Mouse (Mus musculus) cerebellum, adult 2 months (tissue): ENCODE data around the gene Igsf21. TPM values are rescaled to one million over a fixed set of nuclear protein-coding genes. Genes with fewer than 3 reads are reported as not detected.

ENCODE experiments used
- DNase-seq, 2 experiments: peaks; one replicate each; pipeline ENCODE4 v3.0.0; 2021
- H3K27ac ChIP-seq: fragments of 200-500 bp; 2 replicates; pipeline ENCODE4 v1.5.1; 2012; ENCODE audit warnings: low read length, control low read depth, inconsistent platforms; ENCODE audit not compliant: insufficient read depth
- H3K27me3 ChIP-seq: fragments of 200-500 bp; 2 replicates; pipeline ENCODE4 v1.6.1; 2012; ENCODE audit warnings: inconsistent platforms, mild to moderate bottlenecking, low read length, moderate library complexity; ENCODE audit not compliant: control insufficient read depth, insufficient read depth
- H3K4me1 ChIP-seq: fragments of 200-500 bp; 2 replicates; pipeline ENCODE4 v1.6.1; 2011; ENCODE audit warnings: low read length; ENCODE audit not compliant: control insufficient read depth, insufficient read depth
- H3K4me3 ChIP-seq: fragments of 200-500 bp; replicated peaks from 2 replicates; pipeline ENCODE3; 2011; ENCODE audit warnings: mild to moderate bottlenecking, low read depth, low read length, control low read depth; ENCODE audit not compliant: insufficient read depth
- CTCF ChIP-seq: fragments of 200-500 bp; IDR thresholded peaks from 2 replicates; pipeline ENCODE4 v1.5.1; 2011; ENCODE audit warnings: low read depth, mild to moderate bottlenecking, control low read depth, low read length, moderate library complexity, borderline replicate concordance; ENCODE audit not compliant: insufficient read depth
- POLR2A ChIP-seq: fragments of 200-500 bp; IDR thresholded peaks from 2 replicates; pipeline ENCODE4 v1.6.1; 2011; ENCODE audit warnings: low read length, control low read depth, borderline replicate concordance; ENCODE audit not compliant: insufficient read depth
- WGBS: fragments of 180-500 bp; shearing (Covaris S2); methylation state at CpG from one replicate; pipeline ENCODE4 v1.1.7; 2018; 5-methylcytosine and 5-hydroxymethylcytosine counted together
- polyA plus RNA-seq: library from polyadenylated mRNA; depleted of rRNA; stranded (reverse); fragments of >200 nt; gene quantifications from 2 replicates; pipeline ENCODE4 v1.2.3, GENCODE M21; 2012

Igsf21 gene
- polyA plus RNA-seq, 1 experiment: 55.2 TPM

DNA sequence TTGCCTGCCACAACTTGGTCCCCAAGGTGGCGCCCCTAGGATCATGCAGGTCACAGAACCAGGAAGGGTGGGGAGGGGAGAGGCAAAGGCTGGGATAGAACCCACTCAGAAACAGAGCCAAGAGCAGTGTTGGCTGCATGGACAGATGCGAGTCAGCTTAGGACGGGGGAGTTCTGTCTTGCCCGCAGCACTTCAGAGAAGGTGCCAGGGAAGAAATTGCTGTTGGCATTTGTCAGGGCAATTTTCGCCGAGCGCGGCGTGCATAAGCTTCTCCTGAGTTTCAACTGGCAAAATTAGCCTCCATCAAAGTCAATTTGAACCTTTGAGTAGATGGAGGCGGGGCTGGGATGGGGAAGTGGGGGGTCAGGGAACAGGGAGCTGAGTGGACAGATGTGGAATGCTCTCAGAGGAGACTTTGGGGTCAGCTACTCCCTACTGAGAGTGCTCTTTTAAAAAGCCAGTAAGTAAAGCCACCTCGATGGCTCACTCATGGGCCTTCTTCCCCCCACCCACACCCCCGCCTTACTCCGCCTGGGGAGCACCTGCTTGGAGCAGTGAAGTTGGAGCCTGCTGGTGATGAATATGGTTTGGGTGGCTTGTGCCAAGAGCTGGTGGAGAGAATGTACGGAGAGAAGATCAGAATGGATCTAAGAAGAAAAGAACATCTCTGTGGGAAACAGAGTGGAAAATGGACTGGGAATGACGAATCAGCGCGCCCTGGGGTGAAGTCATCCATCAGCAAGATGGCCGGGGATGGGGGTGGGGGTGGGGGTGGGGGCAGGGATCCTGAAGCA, 12.0 kb downstream of the Igsf21 start:
- peak in 1 of 2 experiments; percentile 66 for DNase-seq
- H3K4me3 ChIP-seq: no peak overlapping the region
- TF ChIP-seq CTCF (no peak), POLR2A (no peak)
- no peak overlapping the region for H3K27ac ChIP-seq
- H3K4me1 ChIP-seq: peaks cover 52% of the 10 kb centered on the region
- no peaks in the 10 kb centered on the region for H3K27me3 ChIP-seq
- 35% methylated on average over 18 of the region's 18 CpGs for WGBS

- Histone ChIP-seq H3K27ac (no peak overlapping the region), H3K4me3 (no peak overlapping the region), H3K27me3 (no peaks in the 10 kb centered on the region), H3K4me1 (peaks cover 65% of the 10 kb centered on the region)
- TF ChIP-seq POLR2A (no peak), CTCF (no peak)
- WGBS: 91% methylated on average over 5 of the region's 7 CpGs
- DNase-seq: no peak
These were observed 18.7 kb downstream of the Igsf21 start for GRCm38 (mm10) chr4:140227837-140228236.

DNA sequence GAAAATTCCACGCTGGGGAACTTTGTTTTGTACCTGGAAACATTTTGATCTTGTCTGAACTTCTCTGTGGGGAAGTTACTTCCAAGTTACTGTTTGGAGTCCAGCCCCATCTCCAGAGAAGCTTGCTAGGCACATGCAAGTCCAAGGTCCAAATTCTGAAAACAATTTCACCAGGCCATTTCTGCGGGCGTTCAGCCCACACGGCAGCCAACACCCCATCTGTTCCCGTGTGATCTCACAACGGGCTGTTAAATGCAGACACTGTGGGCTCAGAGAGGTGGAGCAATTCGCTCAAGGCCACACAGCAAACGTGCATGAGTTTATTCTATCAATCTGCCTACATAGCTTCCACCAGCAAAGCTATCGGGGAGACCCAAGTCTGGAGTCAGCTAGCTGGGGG, 21.4 kb downstream of the Igsf21 start:
- Histone ChIP-seq H3K4me3 (no peak overlapping the region), H3K27me3 (no peaks in the 10 kb centered on the region), H3K4me1 (peaks cover 77% of the 10 kb centered on the region), H3K27ac (no peak overlapping the region)
- peak; percentile 68 to 79 for DNase-seq
- 23% methylated on average over 9 of the region's 9 CpGs for WGBS
- TF ChIP-seq CTCF: no peak
- TF ChIP-seq POLR2A: no peak

GRCm38 (mm10) chr4:140224451-140224850, 22.1 kb downstream of the Igsf21 start:
- no peak overlapping the region for H3K27ac ChIP-seq
- TF ChIP-seq CTCF (no peak), POLR2A (no peak)
- H3K4me3 ChIP-seq: no peak overlapping the region
- 66% methylated on average over 7 of the region's 7 CpGs for WGBS
- DNase-seq: no peak
- no peaks in the 10 kb centered on the region for H3K27me3 ChIP-seq
- H3K4me1 ChIP-seq: peaks cover 82% of the 10 kb centered on the region

DNA sequence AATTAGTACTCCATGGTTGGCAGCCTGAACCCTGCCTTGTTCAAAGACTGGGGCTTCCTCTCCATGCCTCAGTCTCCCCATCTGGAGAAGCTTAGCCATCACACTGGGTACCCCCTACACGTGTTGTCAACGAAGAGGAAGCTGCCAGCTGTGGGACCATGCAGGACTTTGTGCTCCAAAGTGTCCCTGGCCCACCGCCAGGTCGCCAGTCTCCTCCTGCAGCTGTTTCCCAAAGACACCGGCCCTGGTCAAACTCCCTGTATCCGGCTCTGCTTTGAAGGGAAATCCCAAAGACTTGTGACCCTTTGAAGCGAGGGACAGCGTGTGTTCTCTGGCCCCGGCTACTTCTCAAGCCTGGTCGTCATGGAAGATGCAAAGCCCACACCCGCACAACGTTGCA, 23.5 kb downstream of the Igsf21 start:
- Histone ChIP-seq H3K27ac (no peak overlapping the region), H3K4me1 (peaks cover 85% of the 10 kb centered on the region), H3K27me3 (no peaks in the 10 kb centered on the region), H3K4me3 (no peak overlapping the region)
- no peak for DNase-seq
- WGBS: 59% methylated on average over 12 of the region's 12 CpGs
- TF ChIP-seq CTCF (no peak), POLR2A (no peak)

DNA sequence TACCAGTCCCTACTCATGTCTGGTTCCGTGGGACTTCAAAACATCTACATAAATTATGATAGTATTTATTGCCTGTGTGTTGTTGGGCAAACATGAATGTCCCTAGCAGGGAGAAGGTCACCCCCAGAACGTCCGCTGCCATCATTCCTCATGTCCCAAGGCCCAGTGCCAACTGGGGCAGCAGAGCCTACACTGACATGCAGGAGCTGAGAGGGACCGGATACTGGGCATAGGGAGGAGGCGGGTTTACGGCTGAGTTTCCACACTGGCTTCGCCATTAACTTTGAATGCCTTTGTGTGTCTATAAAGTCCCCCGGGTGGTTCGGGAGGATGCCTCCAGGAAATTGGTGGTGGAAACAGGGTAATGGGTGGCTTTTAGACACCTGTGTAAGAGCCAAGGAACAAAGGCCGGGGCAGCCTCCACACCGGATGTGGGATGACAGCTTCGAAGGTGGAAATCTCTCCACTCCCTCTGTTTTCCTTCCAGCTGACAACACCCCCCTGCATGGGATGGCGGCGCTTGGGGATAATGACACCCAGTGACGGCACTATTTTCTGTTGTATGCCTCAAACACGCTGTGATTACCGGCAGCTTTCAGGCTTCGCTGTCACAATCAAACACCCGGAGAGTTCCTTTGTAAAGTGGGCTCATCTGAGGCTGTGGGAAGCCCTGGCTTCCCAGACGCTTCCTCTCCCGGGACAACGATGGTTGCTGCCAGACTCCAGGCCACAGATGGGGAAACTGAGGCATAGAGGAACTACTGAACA, 26.1 kb downstream of the Igsf21 start:
- Histone ChIP-seq H3K4me1 (peaks cover 72% of the 10 kb centered on the region), H3K4me3 (no peak overlapping the region), H3K27ac (no peak overlapping the region), H3K27me3 (no peaks in the 10 kb centered on the region)
- TF ChIP-seq POLR2A (no peak), CTCF (no peak)
- peak; percentile 57 to 64 for DNase-seq
- WGBS: 35% methylated on average over 22 of the region's 22 CpGs

DNA sequence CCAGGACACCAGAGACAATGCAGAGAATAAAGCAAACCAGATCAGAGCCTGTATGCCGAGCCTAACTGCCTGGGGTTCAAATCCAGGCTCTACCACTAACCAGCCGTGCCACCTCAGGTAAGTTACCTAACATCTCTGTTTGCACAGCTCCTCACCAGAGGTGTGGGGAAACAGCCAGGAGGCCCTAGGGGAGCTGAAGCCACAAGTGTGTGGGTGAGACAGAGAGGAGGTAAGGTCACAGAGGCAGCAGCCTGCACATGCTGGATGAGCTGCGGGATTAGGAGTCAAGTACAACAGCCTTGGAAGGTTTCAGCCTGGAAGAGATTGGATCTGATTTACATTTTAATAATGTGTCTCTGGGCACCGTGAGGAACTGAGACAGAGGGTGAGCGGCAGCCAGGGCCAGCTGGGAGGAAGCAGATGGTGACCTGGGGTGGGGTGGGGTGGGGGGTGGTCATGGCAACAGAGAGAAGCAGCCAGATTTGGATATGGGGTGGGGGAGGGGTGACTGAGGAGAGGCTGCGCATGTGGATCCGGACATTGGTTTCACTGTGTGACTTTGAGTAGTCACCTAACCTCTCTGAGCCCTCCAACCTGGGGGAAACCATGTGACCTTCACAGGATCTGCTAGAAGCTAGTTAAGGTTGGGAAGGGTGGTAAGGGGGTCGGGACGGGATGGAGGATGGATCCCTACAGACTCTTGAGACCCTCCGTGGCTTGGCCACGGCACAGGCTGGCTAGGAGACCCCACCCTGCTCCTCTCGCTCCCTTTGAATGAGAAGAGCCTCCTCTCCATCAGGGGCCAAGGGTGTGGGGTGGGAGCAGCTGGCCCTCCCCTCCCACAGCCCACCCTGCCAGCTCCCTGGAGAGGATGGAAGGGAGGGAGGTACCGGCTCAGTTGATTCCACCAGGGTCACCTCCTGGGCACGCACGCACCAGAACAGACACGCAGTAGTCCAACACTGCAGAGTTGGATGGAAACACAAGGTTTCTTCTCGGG, 27.4 kb downstream of the Igsf21 start:
- H3K4me1 ChIP-seq: peaks cover 65% of the 10 kb centered on the region
- H3K27ac ChIP-seq: peak overlapping the region; percentile 60; the same call in 1 of the 2 replicates
- 27% methylated on average over 17 of the region's 17 CpGs for WGBS
- DNase-seq: peak; percentile 49 to 67
- no peak overlapping the region for H3K4me3 ChIP-seq
- no peaks in the 10 kb centered on the region for H3K27me3 ChIP-seq
- TF ChIP-seq POLR2A (no peak), CTCF (no peak)
